Mouse (Mus musculus): ENCODE data around the gene Arhgap24. TPM values are rescaled to one million over a fixed set of nuclear protein-coding genes. Genes with fewer than 3 reads are reported as not detected.

The Arhgap24 gene
- polyA plus RNA-seq, 1 experiment: 152 TPM

GRCm38 (mm10) chr5:102470284-102470683 lies 10.9 kb upstream of the Arhgap24 start:
- no peaks in the 10 kb centered on the region for H3K4me1 ChIP-seq (ENCODE audit: control insufficient read depth, insufficient read depth, low read length)
- no peak overlapping the region for H3K4me3 ChIP-seq (ENCODE audit: insufficient read depth, low read depth, low read length)
- H3K36me3 ChIP-seq (ENCODE audit: control insufficient read depth, insufficient read depth, low read length): no peaks in the 10 kb centered on the region
- no peak overlapping the region for H3K27ac ChIP-seq (ENCODE audit: insufficient read depth, low read depth, low read length)
- no peaks in the 10 kb centered on the region for H3K27me3 ChIP-seq (replicated peaks; ENCODE audit: control insufficient read depth, insufficient read depth, low read length)
- 93% methylated on average over 2 of the region's 2 CpGs for WGBS
- DNase-seq: no peak
- TF ChIP-seq CTCF (conservative IDR thresholded peaks at IDR 0.05; ENCODE audit: insufficient read depth, insufficient read length, low read depth, low read length) (no peak), POLR2A (IDR thresholded peaks at IDR 0.05; ENCODE audit: low read depth, low read length) (no peak)

- DNase-seq: no peak
- no peak overlapping the region for H3K4me3 ChIP-seq (ENCODE audit: insufficient read depth, low read depth, low read length)
- H3K27me3 ChIP-seq (replicated peaks; ENCODE audit: control insufficient read depth, insufficient read depth, low read length): peaks cover 3% of the 10 kb centered on the region; the same call in 1 of the 2 replicates
- WGBS: 10% methylated on average over 2 of the region's 2 CpGs
- no peak overlapping the region for H3K27ac ChIP-seq (ENCODE audit: insufficient read depth, low read depth, low read length)
- H3K36me3 ChIP-seq (ENCODE audit: control insufficient read depth, insufficient read depth, low read length): no peaks in the 10 kb centered on the region
- no peaks in the 10 kb centered on the region for H3K4me1 ChIP-seq (ENCODE audit: control insufficient read depth, insufficient read depth, low read length)
- TF ChIP-seq CTCF (conservative IDR thresholded peaks at IDR 0.05; ENCODE audit: insufficient read depth, insufficient read length, low read depth, low read length): no peak
- no peak for TF ChIP-seq POLR2A (IDR thresholded peaks at IDR 0.05; ENCODE audit: low read depth, low read length)
These were observed 3.1 kb upstream of the Arhgap24 start for GRCm38 (mm10) chr5:102478076-102478475.

GRCm38 (mm10) chr5:102483285-102483975 lies 2.2 kb downstream of the Arhgap24 start:
- no peaks in the 10 kb centered on the region for H3K4me1 ChIP-seq (ENCODE audit: control insufficient read depth, insufficient read depth, low read length)
- DNase-seq: no peak
- H3K27me3 ChIP-seq (replicated peaks; ENCODE audit: control insufficient read depth, insufficient read depth, low read length): peaks cover 3% of the 10 kb centered on the region; the same call in 1 of the 2 replicates
- H3K36me3 ChIP-seq (ENCODE audit: control insufficient read depth, insufficient read depth, low read length): no peaks in the 10 kb centered on the region
- no peak overlapping the region for H3K4me3 ChIP-seq (ENCODE audit: insufficient read depth, low read depth, low read length)
- TF ChIP-seq POLR2A (IDR thresholded peaks at IDR 0.05; ENCODE audit: low read depth, low read length) (no peak), CTCF (conservative IDR thresholded peaks at IDR 0.05; ENCODE audit: insufficient read depth, insufficient read length, low read depth, low read length) (no peak)
- WGBS: 31% methylated on average over 10 of the region's 10 CpGs
- H3K27ac ChIP-seq (ENCODE audit: insufficient read depth, low read depth, low read length): 0 out of 2 replicates have a peak overlapping the region, but pooled peaks have one; percentile 9

GRCm38 (mm10) chr5:102491554-102491953 lies 10.4 kb downstream of the Arhgap24 start:
- Histone ChIP-seq H3K27ac (ENCODE audit: insufficient read depth, low read depth, low read length) (no peak overlapping the region), H3K27me3 (replicated peaks; ENCODE audit: control insufficient read depth, insufficient read depth, low read length) (no peaks in the 10 kb centered on the region), H3K4me3 (ENCODE audit: insufficient read depth, low read depth, low read length) (no peak overlapping the region), H3K36me3 (ENCODE audit: control insufficient read depth, insufficient read depth, low read length) (no peaks in the 10 kb centered on the region), H3K4me1 (ENCODE audit: control insufficient read depth, insufficient read depth, low read length) (no peaks in the 10 kb centered on the region)
- no peak for TF ChIP-seq CTCF (conservative IDR thresholded peaks at IDR 0.05; ENCODE audit: insufficient read depth, insufficient read length, low read depth, low read length)
- TF ChIP-seq POLR2A (IDR thresholded peaks at IDR 0.05; ENCODE audit: low read depth, low read length): no peak
- 69% methylated on average over 5 of the region's 5 CpGs for WGBS
- DNase-seq: no peak

GRCm38 (mm10) chr5:102492152-102492551 lies 11.0 kb downstream of the Arhgap24 start:
- Histone ChIP-seq H3K4me3 (ENCODE audit: insufficient read depth, low read depth, low read length) (no peak overlapping the region), H3K4me1 (ENCODE audit: control insufficient read depth, insufficient read depth, low read length) (no peaks in the 10 kb centered on the region), H3K27me3 (replicated peaks; ENCODE audit: control insufficient read depth, insufficient read depth, low read length) (no peaks in the 10 kb centered on the region), H3K36me3 (ENCODE audit: control insufficient read depth, insufficient read depth, low read length) (no peaks in the 10 kb centered on the region), H3K27ac (ENCODE audit: insufficient read depth, low read depth, low read length) (no peak overlapping the region)
- no peak for DNase-seq
- 78% methylated on average over 9 of the region's 9 CpGs for WGBS
- no peak for TF ChIP-seq CTCF (conservative IDR thresholded peaks at IDR 0.05; ENCODE audit: insufficient read depth, insufficient read length, low read depth, low read length)
- no peak for TF ChIP-seq POLR2A (IDR thresholded peaks at IDR 0.05; ENCODE audit: low read depth, low read length)

- no peak for TF ChIP-seq POLR2A (IDR thresholded peaks at IDR 0.05; ENCODE audit: low read depth, low read length)
- TF ChIP-seq CTCF (conservative IDR thresholded peaks at IDR 0.05; ENCODE audit: insufficient read depth, insufficient read length, low read depth, low read length): no peak
- no peak for DNase-seq
- H3K27me3 ChIP-seq (replicated peaks; ENCODE audit: control insufficient read depth, insufficient read depth, low read length): no peaks in the 10 kb centered on the region
- no peak overlapping the region for H3K4me3 ChIP-seq (ENCODE audit: insufficient read depth, low read depth, low read length)
- H3K27ac ChIP-seq (ENCODE audit: insufficient read depth, low read depth, low read length): no peak overlapping the region
- H3K36me3 ChIP-seq (ENCODE audit: control insufficient read depth, insufficient read depth, low read length): no peaks in the 10 kb centered on the region
- H3K4me1 ChIP-seq (ENCODE audit: control insufficient read depth, insufficient read depth, low read length): no peaks in the 10 kb centered on the region
- 65% methylated on average over 6 of the region's 6 CpGs for WGBS
These were observed 13.6 kb downstream of the Arhgap24 start for GRCm38 (mm10) chr5:102494827-102495226.

GRCm38 (mm10) chr5:102497205-102497604 lies 16.0 kb downstream of the Arhgap24 start:
- WGBS: 68% methylated on average over 3 of the region's 3 CpGs
- DNase-seq: no peak
- Histone ChIP-seq H3K27me3 (replicated peaks; ENCODE audit: control insufficient read depth, insufficient read depth, low read length) (no peaks in the 10 kb centered on the region), H3K27ac (ENCODE audit: insufficient read depth, low read depth, low read length) (no peak overlapping the region), H3K36me3 (ENCODE audit: control insufficient read depth, insufficient read depth, low read length) (no peaks in the 10 kb centered on the region), H3K4me3 (ENCODE audit: insufficient read depth, low read depth, low read length) (no peak overlapping the region), H3K4me1 (ENCODE audit: control insufficient read depth, insufficient read depth, low read length) (no peaks in the 10 kb centered on the region)
- TF ChIP-seq CTCF (conservative IDR thresholded peaks at IDR 0.05; ENCODE audit: insufficient read depth, insufficient read length, low read depth, low read length) (no peak), POLR2A (IDR thresholded peaks at IDR 0.05; ENCODE audit: low read depth, low read length) (no peak)

Data from kidney, adult 2 months (tissue).